Mouse (Mus musculus) liver, adult 2 months (tissue): ENCODE data around the gene Sclt1. TPM values are rescaled to one million over a fixed set of nuclear protein-coding genes. Genes with fewer than 3 reads are reported as not detected.

Experiments
- DNase-seq: peaks from one replicate; pipeline ENCODE4 v3.0.0-alpha.2; 2011; ENCODE audit warnings: low read depth, low spot score; ENCODE audit errors: extremely low read depth
- H3K27ac ChIP-seq: fragments of 200-500 bp; replicated peaks from 2 replicates; pipeline ENCODE4 v1.5.1; 2012; ENCODE audit warnings: low read depth, mild to moderate bottlenecking, control low read depth, inconsistent platforms, low read length; ENCODE audit not compliant: insufficient read depth
- H3K27me3 ChIP-seq: fragments of 200-500 bp; 2 replicates; pipeline ENCODE4 v1.6.1; 2012; ENCODE audit warnings: mild to moderate bottlenecking, moderate library complexity, low read length, inconsistent platforms; ENCODE audit not compliant: control insufficient read depth, insufficient read depth
- H3K36me3 ChIP-seq: fragments of 200-500 bp; 2 replicates; pipeline ENCODE4 v1.6.1; 2012; ENCODE audit warnings: low read length, inconsistent platforms; ENCODE audit not compliant: control insufficient read depth, insufficient read depth
- H3K4me1 ChIP-seq: fragments of 200-500 bp; 2 replicates; pipeline ENCODE4 v1.6.1; 2011; ENCODE audit warnings: low read length; ENCODE audit not compliant: control insufficient read depth, insufficient read depth
- H3K4me3 ChIP-seq: fragments of 200-500 bp; 2 replicates; pipeline ENCODE4 v1.5.1; 2011; ENCODE audit warnings: low read depth, mild to moderate bottlenecking, control low read depth, low read length, moderate library complexity; ENCODE audit not compliant: insufficient read depth
- H3K79me2 ChIP-seq: fragments of 200-500 bp; 2 replicates; pipeline ENCODE4 v1.6.1; 2012; ENCODE audit warnings: inconsistent platforms, mild to moderate bottlenecking, low read length, moderate library complexity; ENCODE audit not compliant: control insufficient read depth, insufficient read depth
- H3K9ac ChIP-seq: fragments of 200-500 bp; 2 replicates; pipeline ENCODE4 v1.6.1; 2012; ENCODE audit warnings: low read depth, mild to moderate bottlenecking, control low read depth, inconsistent platforms, low read length
- CTCF ChIP-seq: fragments of 200-500 bp; IDR thresholded peaks from 2 replicates; pipeline ENCODE4 v1.5.1; 2011; ENCODE audit warnings: low read depth, low read length, control low read depth
- POLR2A ChIP-seq: fragments of 200-500 bp; IDR thresholded peaks from 2 replicates; pipeline ENCODE4 v1.6.1; 2011; ENCODE audit warnings: low read length, control low read depth; ENCODE audit not compliant: insufficient read depth; ENCODE audit errors: extremely low read depth
- WGBS: fragments of 180-500 bp; shearing (Covaris S2); methylation state at CpG from one replicate; pipeline ENCODE4 v1.1.7; 2018; 5-methylcytosine and 5-hydroxymethylcytosine counted together
- polyA plus RNA-seq: library from polyadenylated mRNA; depleted of rRNA; stranded (reverse); fragments of >200 nt; gene quantifications from 2 replicates; pipeline ENCODE4 v1.2.3, GENCODE M21; 2012
- total RNA-seq: library from RNA; depleted of rRNA; stranded (reverse); fragments of >200 nt; gene quantifications from 2 replicates; pipeline ENCODE4 v1.2.3, GENCODE M21; 2014

The Sclt1 gene
- total and polyA plus RNA-seq, 2 experiments, result 3.0 to 7.9 TPM

- H3K36me3 ChIP-seq, result no peaks in the 10 kb centered on the region
- H3K27me3 ChIP-seq, result no peaks in the 10 kb centered on the region
- DNase-seq, result peak; percentile 82
- no peak overlapping the region for H3K4me3 ChIP-seq
- TF ChIP-seq CTCF (no peak), POLR2A (no peak)
- WGBS, result 28% methylated on average over 4 of the region's 4 CpGs
- peaks cover 27% of the 10 kb centered on the region for H3K79me2 ChIP-seq
- H3K9ac ChIP-seq, result no peak overlapping the region
- H3K27ac ChIP-seq, result peak overlapping the region; percentile 18; the same call in 1 of the 2 replicates
- H3K4me1 ChIP-seq, result peaks cover 62% of the 10 kb centered on the region
Measured at GRCm38 (mm10) chr3:41583621-41584020, 158.7 kb downstream of the Sclt1 start.

GRCm38 (mm10) chr3:41583092-41583491 lies 159.2 kb downstream of the Sclt1 start:
- H3K27ac ChIP-seq, result peak overlapping the region; percentile 40; the same call in 1 of the 2 replicates
- H3K4me1 ChIP-seq, result peaks cover 58% of the 10 kb centered on the region
- peaks cover 31% of the 10 kb centered on the region for H3K79me2 ChIP-seq
- no peak for TF ChIP-seq POLR2A
- no peak for TF ChIP-seq CTCF
- H3K9ac ChIP-seq, result no peak overlapping the region
- no peak overlapping the region for H3K4me3 ChIP-seq
- no peak for DNase-seq
- WGBS, result 93% methylated on average over 14 of the region's 14 CpGs
- H3K27me3 ChIP-seq, result no peaks in the 10 kb centered on the region
- H3K36me3 ChIP-seq, result no peaks in the 10 kb centered on the region

DNA sequence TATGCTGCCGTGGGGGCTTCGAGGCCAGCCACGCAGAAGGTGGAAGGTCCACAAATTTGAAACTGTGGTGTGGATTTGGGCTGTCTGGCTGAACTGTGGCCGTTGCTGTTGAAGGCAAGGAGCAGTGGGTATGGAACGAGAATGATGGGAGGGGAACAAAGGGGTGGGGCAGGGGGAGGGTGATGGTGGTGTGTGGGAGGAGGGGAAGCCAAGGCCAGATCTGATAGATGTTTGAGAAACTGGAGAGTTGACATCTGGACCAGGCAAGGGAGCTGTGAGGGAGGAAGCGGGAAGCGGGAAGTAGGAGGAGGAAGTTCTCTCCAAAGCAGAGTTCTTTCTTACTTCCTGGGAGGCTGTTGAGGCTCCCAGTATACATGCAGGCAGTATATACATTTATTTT lies 160.1 kb downstream of the Sclt1 start:
- Histone ChIP-seq H3K79me2 (peaks cover 37% of the 10 kb centered on the region), H3K27me3 (no peaks in the 10 kb centered on the region), H3K36me3 (no peaks in the 10 kb centered on the region), H3K4me3 (no peak overlapping the region), H3K9ac (0 out of 2 replicates have a peak overlapping the region, but pooled peaks have one; percentile 5), H3K4me1 (peaks cover 55% of the 10 kb centered on the region), H3K27ac (peak overlapping the region; percentile 72)
- TF ChIP-seq POLR2A (no peak), CTCF (no peak)
- DNase-seq, result no peak
- 28% methylated on average over 7 of the region's 7 CpGs for WGBS

DNA sequence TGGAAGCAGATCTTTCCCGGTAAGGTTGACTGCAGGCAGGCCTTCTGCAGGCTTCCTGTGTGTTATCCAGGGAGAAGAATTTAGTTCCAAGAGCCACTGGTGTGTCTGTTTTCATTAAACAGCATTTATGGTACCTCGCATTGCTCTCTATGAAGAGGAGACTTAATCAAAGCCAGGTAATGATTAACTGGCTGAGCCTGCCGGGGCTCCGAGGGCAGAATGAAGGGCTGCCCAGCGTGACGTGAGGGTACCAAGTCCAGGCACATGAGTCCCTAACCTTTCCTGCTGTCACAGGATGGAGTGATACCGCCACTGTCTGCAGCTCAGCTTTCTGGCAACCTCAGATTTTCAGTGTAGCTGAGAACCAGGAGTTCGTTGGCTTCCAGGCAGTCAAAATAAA lies 160.9 kb downstream of the Sclt1 start:
- Histone ChIP-seq H3K9ac (0 out of 2 replicates have a peak overlapping the region, but pooled peaks have one; percentile 7), H3K4me1 (peaks cover 49% of the 10 kb centered on the region), H3K4me3 (no peak overlapping the region), H3K79me2 (peaks cover 41% of the 10 kb centered on the region), H3K27me3 (no peaks in the 10 kb centered on the region), H3K27ac (peak overlapping the region; percentile 72), H3K36me3 (no peaks in the 10 kb centered on the region)
- TF ChIP-seq POLR2A (no peak), CTCF (no peak)
- peak; percentile 98 for DNase-seq
- WGBS, result 16% methylated on average over 8 of the region's 8 CpGs

DNA sequence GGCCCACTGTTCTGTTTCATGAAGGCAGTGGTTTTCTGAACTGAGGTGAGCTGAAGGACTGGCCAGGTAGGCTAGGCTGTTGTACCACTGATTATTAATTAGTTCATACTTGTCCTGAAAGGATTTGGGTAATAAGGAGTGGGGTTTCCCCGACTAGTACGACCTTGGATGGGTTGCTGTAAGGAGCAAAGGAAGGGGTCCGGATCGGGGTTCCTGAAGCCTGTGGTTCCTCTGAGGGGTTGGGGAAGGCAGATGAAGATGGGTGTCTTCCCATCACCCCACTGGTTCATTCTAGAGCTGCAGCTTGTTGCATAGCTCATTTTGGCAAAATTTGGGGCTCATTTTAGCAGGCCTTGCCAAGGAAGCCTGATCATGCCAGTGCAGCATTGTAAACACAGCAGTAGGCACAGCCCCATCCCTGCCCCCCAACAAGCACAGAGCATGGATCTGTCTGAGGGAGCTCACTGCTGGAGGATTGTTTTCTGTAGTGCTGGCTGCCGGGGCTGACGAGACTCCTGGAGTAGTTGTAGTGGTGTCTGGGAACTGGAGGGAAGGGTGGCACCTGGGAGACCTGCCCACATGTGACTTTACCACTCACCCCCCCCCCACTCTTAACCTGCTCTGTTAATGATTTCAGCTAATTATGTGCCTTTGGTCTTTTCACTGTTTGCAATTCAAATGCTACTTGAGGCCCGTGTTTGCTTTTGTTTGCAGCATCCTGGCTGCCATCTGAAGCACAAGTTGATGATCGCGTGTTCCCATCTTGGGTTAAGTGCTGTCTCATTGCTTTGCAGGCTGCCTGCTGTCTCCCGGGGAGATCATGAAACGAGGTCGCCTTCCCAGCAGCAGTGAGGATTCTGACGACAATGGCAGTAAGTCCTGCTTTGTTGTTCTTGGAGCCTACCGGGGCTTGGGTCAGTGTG lies 161.7 kb downstream of the Sclt1 start:
- no peak overlapping the region for H3K4me3 ChIP-seq
- H3K4me1 ChIP-seq, result peaks cover 51% of the 10 kb centered on the region
- H3K9ac ChIP-seq, result peak overlapping the region; percentile 12
- DNase-seq, result peak; percentile 83
- H3K27ac ChIP-seq, result peak overlapping the region; percentile 62
- 24% methylated on average over 14 of the region's 14 CpGs for WGBS
- H3K36me3 ChIP-seq, result no peaks in the 10 kb centered on the region
- H3K79me2 ChIP-seq, result peaks cover 47% of the 10 kb centered on the region
- no peak for TF ChIP-seq CTCF
- no peak for TF ChIP-seq POLR2A
- no peaks in the 10 kb centered on the region for H3K27me3 ChIP-seq

DNA sequence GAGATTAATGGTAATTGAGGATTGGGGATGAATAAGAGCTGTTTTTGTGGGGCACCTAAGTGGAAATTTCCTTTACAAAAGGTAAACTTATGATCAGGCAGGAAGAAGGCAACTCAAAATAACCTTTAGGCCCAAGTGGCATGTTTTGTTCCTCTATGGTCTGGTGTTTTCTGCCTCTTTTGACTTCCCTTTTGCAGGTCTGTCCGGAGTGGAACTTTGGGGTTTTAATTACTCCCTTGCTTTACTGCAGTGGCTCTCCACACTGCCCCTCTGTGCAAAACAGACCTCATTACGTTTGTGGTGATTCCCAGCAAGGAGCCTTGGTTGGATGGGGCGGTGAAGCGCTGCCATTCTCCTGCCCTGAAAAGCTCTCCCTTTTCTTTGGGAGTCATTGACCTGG lies 162.4 kb downstream of the Sclt1 start:
- Histone ChIP-seq H3K4me1 (peaks cover 58% of the 10 kb centered on the region), H3K27me3 (no peaks in the 10 kb centered on the region), H3K36me3 (no peaks in the 10 kb centered on the region), H3K27ac (peak overlapping the region; percentile 62), H3K9ac (no peak overlapping the region), H3K79me2 (peaks cover 51% of the 10 kb centered on the region), H3K4me3 (no peak overlapping the region)
- TF ChIP-seq CTCF (no peak), POLR2A (no peak)
- DNase-seq, result no peak
- 32% methylated on average over 4 of the region's 4 CpGs for WGBS
